Mouse (Mus musculus) gastrocnemius, postnatal 14 days (tissue): ENCODE measurements around the gene Amdhd2. TPM values are rescaled to one million over a fixed set of nuclear protein-coding genes. Genes with fewer than 3 reads are reported as not detected.
A peak's percentile ranks its signal among the peaks of the same experiment; 100 is the strongest.
"Not testable (repeated sequence)": the region's sequence is repeated elsewhere in the genome, so short reads cannot be mapped to it uniquely, and the experiment has no call there.

Experiments
- DNase-seq: peaks from one replicate; pipeline ENCODE4 v3.0.0; 2021; ENCODE audit warnings: mixed read lengths
- intact Hi-C: fragments of 180-260 bp; cut with DNase I; formaldehyde crosslinking; loops from one replicate; pipeline ENCODE4 v1.15.1; 2025; ENCODE audit warnings: low total_unique reads
- total RNA-seq, 2 experiments: library from RNA; stranded (reverse); gene quantifications; 2 replicates each; pipeline ENCODE4 v1.2.3; 2021

Gene Amdhd2
- total RNA-seq, 2 experiments from 2014 or later = 9.5 to 13.5 TPM

GRCm38 (mm10) chr17:24131570-24131969, 32.0 kb downstream of the Amdhd2 start:
- DNase-seq = no peak
- intact Hi-C loops = no loop called here

GRCm38 (mm10) chr17:24129246-24129645, 34.3 kb downstream of the Amdhd2 start:
- DNase-seq, intact Hi-C loops: not testable (repeated sequence)

- intact Hi-C loops = no loop called here
- DNase-seq = no peak
Measured at GRCm38 (mm10) chr17:24127592-24127991, 36.0 kb downstream of the Amdhd2 start.

- DNase-seq = no peak
- intact Hi-C loops = no loop called here
Measured at GRCm38 (mm10) chr17:24126801-24127200, 36.8 kb downstream of the Amdhd2 start.

GRCm38 (mm10) chr17:24119446-24119845, 44.1 kb downstream of the Amdhd2 start:
- intact Hi-C loops = no loop called here
- no peak for DNase-seq

- DNase-seq = no peak
Measured at GRCm38 (mm10) chr17:24113031-24113430, 50.5 kb downstream of the Amdhd2 start.

GRCm38 (mm10) chr17:24111256-24111655, 52.3 kb downstream of the Amdhd2 start:
- intact Hi-C loops = no loop called here
- no peak for DNase-seq

More at GRCm38 (mm10) chr17:24113031-24113430, 50.5 kb downstream of the Amdhd2 start:
- intact Hi-C loops = no loop called here

GRCm38 (mm10) chr17:24108896-24109295, 54.7 kb downstream of the Amdhd2 start:
- intact Hi-C loops = no loop called here
- peak; percentile 11 for DNase-seq

Other genes starting within 250 kb of the Amdhd2 start
- not detected for gene Dcpp3, start 246.3 kb downstream of the Amdhd2 start, total RNA-seq
- gene Sbp, start 222.1 kb downstream of the Amdhd2 start, total RNA-seq = not detected
- not detected for gene Sbpl, start 208.5 kb downstream of the Amdhd2 start, total RNA-seq
- gene Prss30, start 183.2 kb downstream of the Amdhd2 start, total RNA-seq = not detected
- gene Prss22, start 165.7 kb downstream of the Amdhd2 start, total RNA-seq = not detected
- not detected for gene Prss27, start 125.6 kb downstream of the Amdhd2 start, total RNA-seq
- gene Kctd5, start 90.3 kb downstream of the Amdhd2 start, total RNA-seq = 10 to 100 TPM; 12.3 to 13.6 TPM
- 10 to 100 TPM; 39.5 to 41.3 TPM for gene Pdpk1, start 12.8 kb downstream of the Amdhd2 start, total RNA-seq
- gene Atp6v0c, start 5.9 kb upstream of the Amdhd2 start, total RNA-seq = 100 to 1,000 TPM; 167 to 178 TPM
- 1 to 10 TPM; 3.4 to 3.5 TPM for gene Tbc1d24, start 41.8 kb upstream of the Amdhd2 start, total RNA-seq
- gene Ntn3, start 45.8 kb upstream of the Amdhd2 start, total RNA-seq = 1 to 10 TPM in 1 of 2 experiments, under 1 TPM in 1; 0.86 to 1.1 TPM
- 1 to 10 TPM; 1.9 to 2.3 TPM for gene Tedc2, start 57.1 kb upstream of the Amdhd2 start, total RNA-seq
- 1 to 10 TPM; 2.4 to 2.7 TPM for gene Ccnf, start 87.7 kb upstream of the Amdhd2 start, total RNA-seq
- gene Abca17, start 187.3 kb upstream of the Amdhd2 start, total RNA-seq = under 1 TPM in 1 of 2 experiments, not detected in 1; 0.09 TPM
- 1 to 10 TPM; 9.0 to 9.8 TPM for gene Abca3, start 188.2 kb upstream of the Amdhd2 start, total RNA-seq